Mouse (Mus musculus) adrenal gland, adult 2 months (tissue): Measurements from ENCODE around the gene Arhgap40. TPM values are rescaled to one million over a fixed set of nuclear protein-coding genes. Genes with fewer than 3 reads are reported as not detected.

Experiments
- DNase-seq: peaks from one replicate; pipeline ENCODE4 v3.0.0; 2021
- long read RNA-seq: library from polyadenylated mRNA; stranded (forward); transcript quantifications from one replicate; pipeline ENCODE4 v2.0.0, GENCODE M21; 2021
- polyA plus RNA-seq: library from polyadenylated mRNA; depleted of rRNA; stranded (reverse); fragments of >200 nt; gene quantifications from 2 replicates; pipeline ENCODE4 v1.2.3, GENCODE M21; 2012; rRNA removed
- total RNA-seq, 2 experiments: library from RNA; stranded (reverse); gene quantifications; 2 replicates each; pipeline ENCODE4 v1.2.3; 2021

The Arhgap40 gene
- total RNA-seq (not detected), polyA plus RNA-seq (not detected in 2 replicates)
- long read RNA-seq = 0 reads

- DNase-seq = no peak
Observed at GRCm38 (mm10) chr2:158512528-158512927, at the start of gene Arhgap40. TSS of gene Arhgap40 (plus strand) at chr2:158512796.

GRCm38 (mm10) chr2:158474159-158474558, 38.4 kb upstream of the Arhgap40 start:
- DNase-seq = no peak

- no peak for DNase-seq
Observed at GRCm38 (mm10) chr2:158477640-158478039, 35.0 kb upstream of the Arhgap40 start.

GRCm38 (mm10) chr2:158498457-158498856, 14.1 kb upstream of the Arhgap40 start:
- no peak for DNase-seq

GRCm38 (mm10) chr2:158501836-158502812, 10.5 kb upstream of the Arhgap40 start, which contains the start of gene Adig:
TSS of gene Adig (plus strand) at chr2:158502612.
- DNase-seq = peak; percentile 30

GRCm38 (mm10) chr2:158503226-158503625, 9.4 kb upstream of the Arhgap40 start:
- no peak for DNase-seq

GRCm38 (mm10) chr2:158503671-158504070, 8.9 kb upstream of the Arhgap40 start:
- DNase-seq = no peak

- DNase-seq = no peak
Observed at GRCm38 (mm10) chr2:158506475-158506874, 6.1 kb upstream of the Arhgap40 start.

GRCm38 (mm10) chr2:158507046-158507445, 5.5 kb upstream of the Arhgap40 start:
- no peak for DNase-seq

- peak; percentile 86 for DNase-seq
Observed at GRCm38 (mm10) chr2:158510665-158511064, 1.9 kb upstream of the Arhgap40 start.

- no peak for DNase-seq
Observed at GRCm38 (mm10) chr2:158513821-158514336, 1.3 kb downstream of the Arhgap40 start.

- no peak for DNase-seq
Observed at GRCm38 (mm10) chr2:158518583-158518982, 6.0 kb downstream of the Arhgap40 start.

GRCm38 (mm10) chr2:158519071-158519470, 6.5 kb downstream of the Arhgap40 start:
- DNase-seq = no peak

- no peak for DNase-seq
Observed at GRCm38 (mm10) chr2:158519800-158520199, 7.2 kb downstream of the Arhgap40 start.

GRCm38 (mm10) chr2:158523060-158523459, 10.5 kb downstream of the Arhgap40 start:
- peak; percentile 74 for DNase-seq

- no peak for DNase-seq
Observed at GRCm38 (mm10) chr2:158524129-158524860, 11.7 kb downstream of the Arhgap40 start.

- DNase-seq = peak; percentile 52
Observed at GRCm38 (mm10) chr2:158534090-158534489, 21.5 kb downstream of the Arhgap40 start.

GRCm38 (mm10) chr2:158534559-158534958, 22.0 kb downstream of the Arhgap40 start:
- DNase-seq = no peak

- no peak for DNase-seq
Observed at GRCm38 (mm10) chr2:158539433-158540305, 27.1 kb downstream of the Arhgap40 start.

GRCm38 (mm10) chr2:158541286-158541685, 28.7 kb downstream of the Arhgap40 start:
- no peak for DNase-seq

GRCm38 (mm10) chr2:158545266-158545665, 32.7 kb downstream of the Arhgap40 start:
- DNase-seq = no peak
